Mouse (Mus musculus) limb, embryonic 11.5 days (tissue): ENCODE results near the gene Psmc6. TPM values are rescaled to one million over a fixed set of nuclear protein-coding genes. Genes with fewer than 3 reads are reported as not detected.

Experiments
- ATAC-seq: fragments of 200-750 bp; cut with Nextera tagmentation; 2 replicates; pipeline ENCODE4 v1.8.0; 2017; ENCODE audit warnings: low read depth; ENCODE audit not compliant: insufficient number of reproducible peaks, low FRiP score, low TSS enrichment
- DNase-seq: peaks from one replicate; pipeline ENCODE4 v3.0.0-alpha.2; 2015; ENCODE audit warnings: low spot score
- H3K27ac ChIP-seq: fragments of 300-500 bp; sonication (generic); replicated peaks from 2 replicates; pipeline ENCODE4 v1.5.1; 2014; ENCODE audit warnings: low read depth, mild to moderate bottlenecking, low read length
- H3K27me3 ChIP-seq: fragments of 300-500 bp; sonication (generic); 2 replicates; pipeline ENCODE4 v1.6.1; 2014; ENCODE audit warnings: mild to moderate bottlenecking, low read length, mixed read lengths; ENCODE audit not compliant: control insufficient read depth, insufficient read depth
- H3K36me3 ChIP-seq: fragments of 300-500 bp; sonication (generic); 2 replicates; pipeline ENCODE4 v1.6.1; 2014; ENCODE audit warnings: mild to moderate bottlenecking, low read length, moderate library complexity, mixed read lengths; ENCODE audit not compliant: control insufficient read depth, insufficient read depth
- H3K4me1 ChIP-seq: fragments of 300-500 bp; sonication (generic); 2 replicates; pipeline ENCODE4 v1.6.1; 2014; ENCODE audit warnings: low read length, mixed read lengths; ENCODE audit not compliant: control insufficient read depth, insufficient read depth
- H3K4me2 ChIP-seq: fragments of 300-500 bp; sonication (generic); 2 replicates; pipeline ENCODE4 v1.6.1; 2014; ENCODE audit warnings: low read depth, mild to moderate bottlenecking, moderate library complexity; ENCODE audit not compliant: severe bottlenecking
- H3K4me3 ChIP-seq: fragments of 300-500 bp; sonication (generic); 2 replicates; pipeline ENCODE4 v1.5.1; 2014; ENCODE audit warnings: low read depth, low read length
- H3K9ac ChIP-seq: fragments of 300-500 bp; sonication (generic); 2 replicates; pipeline ENCODE4 v1.6.1; 2014; ENCODE audit warnings: mild to moderate bottlenecking, low read length
- H3K9me3 ChIP-seq: fragments of 300-500 bp; sonication (generic); 2 replicates; pipeline ENCODE4 v1.6.1; 2016; ENCODE audit warnings: low read length; ENCODE audit not compliant: control insufficient read depth
- WGBS: fragments of 180-500 bp; shearing (Covaris S2); extraction: QIAGEN DNeasy Blood & Tissue Kit; methylation state at CpG from one replicate; pipeline ENCODE4 v1.1.7; 2014; 5-methylcytosine and 5-hydroxymethylcytosine counted together
- polyA plus RNA-seq: library from polyadenylated mRNA; unstranded; fragments of >200 nt; fragmentation: Nextera tagmentation; extraction: Ambion mirVana; gene quantifications from 2 replicates; pipeline ENCODE4 v1.2.1, GENCODE M21; 2014

Gene Psmc6
- polyA plus RNA-seq, 1 experiment from 2014 or later = 237 TPM

DNA sequence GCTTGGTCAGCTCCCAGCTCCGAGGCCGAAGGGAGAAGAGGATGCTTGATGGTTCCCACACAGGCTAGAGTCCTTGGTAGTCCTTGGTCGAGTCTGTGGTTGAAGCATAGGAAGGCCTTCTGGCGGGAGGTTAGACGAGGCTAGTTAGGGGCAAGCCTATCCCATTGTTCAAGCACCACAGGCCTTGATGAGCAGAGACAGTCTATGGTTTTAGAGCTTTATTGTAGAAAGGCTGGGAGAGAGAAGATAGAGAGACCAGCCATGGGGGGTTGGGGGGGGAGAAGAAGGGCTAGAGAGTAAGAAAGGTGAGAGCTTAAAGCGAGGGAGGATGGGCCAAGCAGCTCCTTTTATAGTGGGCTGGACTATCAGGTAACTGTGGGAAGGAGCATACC, 35.6 kb downstream of the Psmc6 start:
- Histone ChIP-seq H3K4me3 (no peak overlapping the region), H3K27ac (no peak overlapping the region), H3K36me3 (peaks cover 8% of the 10 kb centered on the region), H3K4me2 (no peak overlapping the region), H3K9ac (no peak overlapping the region), H3K4me1 (no peaks in the 10 kb centered on the region), H3K9me3 (no peaks in the 10 kb centered on the region), H3K27me3 (no peaks in the 10 kb centered on the region)
- DNase-seq (no peak), ATAC-seq (no peak)
- 90% methylated on average over 6 of the region's 6 CpGs for WGBS

DNA sequence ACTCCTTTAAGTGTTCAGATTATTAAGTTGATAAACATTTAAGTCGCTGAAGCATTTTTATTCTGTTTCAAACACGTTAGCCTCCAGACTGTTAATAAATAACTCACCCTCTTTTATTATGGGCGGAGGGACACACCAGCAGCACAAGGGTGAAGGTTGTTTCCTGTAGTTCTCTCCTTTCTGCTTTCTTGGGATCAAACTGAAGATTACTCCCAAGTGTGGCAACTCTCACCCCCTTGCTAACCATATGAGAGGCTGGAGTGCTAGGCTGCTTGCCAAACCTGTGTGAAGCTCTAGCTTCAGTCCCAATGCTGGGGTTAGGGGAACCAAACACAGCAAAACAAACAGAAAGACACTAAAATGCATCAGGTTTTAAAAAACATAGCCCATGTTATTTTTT, 49.2 kb downstream of the Psmc6 start:
- no peaks in the 10 kb centered on the region for H3K27me3 ChIP-seq
- WGBS = 79% methylated on average over 3 of the region's 3 CpGs
- DNase-seq (no peak), ATAC-seq (no peak)
- H3K27ac ChIP-seq = no peak overlapping the region
- no peaks in the 10 kb centered on the region for H3K4me1 ChIP-seq
- no peak overlapping the region for H3K4me3 ChIP-seq
- no peaks in the 10 kb centered on the region; the same call in 1 of the 2 replicates for H3K36me3 ChIP-seq
- no peaks in the 10 kb centered on the region for H3K9me3 ChIP-seq
- no peak overlapping the region for H3K9ac ChIP-seq
- no peak overlapping the region for H3K4me2 ChIP-seq

DNA sequence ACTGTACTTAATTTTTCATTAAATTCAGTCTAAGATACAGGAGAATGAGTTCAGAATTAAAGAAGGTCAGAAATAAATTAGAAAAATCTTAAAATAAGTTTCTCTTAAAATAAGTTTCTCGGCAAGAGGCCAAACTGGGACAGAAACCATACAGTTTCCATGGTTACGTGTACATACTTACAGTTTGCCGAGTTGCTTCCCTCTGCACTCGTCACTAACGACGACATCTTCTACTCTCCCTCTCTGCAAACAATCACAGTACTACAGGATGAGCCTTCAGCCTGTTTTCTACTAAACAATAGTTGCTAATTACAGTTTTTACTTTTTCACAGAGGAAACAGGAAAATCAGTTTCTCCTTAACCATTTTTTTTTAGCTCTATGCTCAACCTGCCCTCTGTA, 51.2 kb downstream of the Psmc6 start:
- Histone ChIP-seq H3K4me1 (no peaks in the 10 kb centered on the region), H3K9me3 (no peaks in the 10 kb centered on the region), H3K36me3 (no peaks in the 10 kb centered on the region; the same call in 1 of the 2 replicates), H3K4me3 (no peak overlapping the region), H3K27me3 (no peaks in the 10 kb centered on the region), H3K4me2 (no peak overlapping the region), H3K27ac (no peak overlapping the region), H3K9ac (no peak overlapping the region)
- WGBS = 91% methylated on average over 6 of the region's 6 CpGs
- ATAC-seq = no peak
- no peak for DNase-seq

DNA sequence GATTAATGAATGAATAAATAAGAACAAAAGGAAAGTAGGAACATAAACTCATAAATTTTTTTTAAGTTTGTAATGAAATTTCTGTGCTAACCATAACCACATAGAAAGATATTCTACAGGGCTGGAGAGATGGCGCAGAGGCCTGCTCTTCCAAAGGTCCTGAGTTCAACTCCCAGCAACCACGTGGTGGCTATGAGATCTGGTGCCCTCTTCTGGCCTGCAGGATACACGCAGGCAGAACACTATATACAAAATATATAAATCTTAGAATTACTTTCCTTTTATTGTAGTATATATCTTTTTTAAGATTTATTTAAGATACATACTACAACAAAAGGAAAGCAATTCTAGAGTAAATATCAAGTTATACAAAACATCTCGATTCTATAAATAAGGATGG, 53.3 kb downstream of the Psmc6 start:
- Histone ChIP-seq H3K4me2 (no peak overlapping the region), H3K9ac (no peak overlapping the region), H3K36me3 (no peaks in the 10 kb centered on the region; the same call in 1 of the 2 replicates), H3K27ac (no peak overlapping the region), H3K4me3 (no peak overlapping the region), H3K27me3 (no peaks in the 10 kb centered on the region), H3K4me1 (peaks cover 7% of the 10 kb centered on the region; the same call in 1 of the 2 replicates), H3K9me3 (no peaks in the 10 kb centered on the region)
- DNase-seq (no peak), ATAC-seq (no peak)
- WGBS = 80% methylated on average over 4 of the region's 4 CpGs

DNA sequence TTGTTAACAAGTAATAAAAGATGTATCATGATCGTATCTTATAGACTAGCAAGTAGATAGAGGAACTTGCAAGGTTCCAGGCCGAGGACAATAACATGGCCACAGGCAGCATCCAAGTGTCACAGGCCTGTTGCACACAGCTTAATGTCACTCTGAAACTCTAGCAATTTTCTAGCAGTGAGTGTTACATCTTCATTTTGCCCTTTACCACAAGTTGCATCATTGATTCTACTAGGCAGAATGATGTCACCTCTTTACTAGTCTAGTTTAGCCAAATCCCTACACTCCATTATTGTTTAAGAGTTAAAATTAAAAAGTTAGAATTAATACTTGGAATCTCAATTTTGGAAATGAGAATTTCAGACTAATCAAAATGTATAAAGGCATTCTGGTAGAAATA, 56.0 kb downstream of the Psmc6 start:
- DNase-seq (no peak), ATAC-seq (no peak)
- whole genome bisulfite sequencing = 93% methylated on average over 2 of the region's 2 CpGs
- Histone ChIP-seq H3K9ac (no peak overlapping the region), H3K27me3 (no peaks in the 10 kb centered on the region), H3K36me3 (no peaks in the 10 kb centered on the region; the same call in 1 of the 2 replicates), H3K4me1 (peaks cover 7% of the 10 kb centered on the region; the same call in 1 of the 2 replicates), H3K27ac (no peak overlapping the region), H3K9me3 (no peaks in the 10 kb centered on the region), H3K4me3 (no peak overlapping the region), H3K4me2 (no peak overlapping the region)

DNA sequence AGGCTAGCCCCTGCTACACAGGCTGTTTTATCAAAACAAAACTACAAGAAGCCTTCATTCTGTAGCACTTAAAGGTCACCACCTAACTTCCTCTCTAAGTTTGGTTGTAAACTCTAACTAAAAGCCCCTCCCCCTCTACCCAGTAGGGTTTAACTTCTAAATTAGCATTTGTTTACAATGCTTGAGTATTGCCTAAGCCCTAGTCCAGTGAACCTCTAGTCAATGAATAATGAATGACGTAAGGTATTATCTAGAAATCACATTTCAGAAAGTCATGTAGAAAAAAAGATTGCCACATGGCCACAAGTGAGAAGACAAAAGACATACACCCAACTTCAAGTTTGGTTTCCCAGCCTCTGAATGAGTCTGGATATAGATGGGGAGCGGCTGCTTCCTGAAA, 57.9 kb downstream of the Psmc6 start:
- H3K9ac ChIP-seq = no peak overlapping the region
- WGBS = 23% methylated on average over 2 of the region's 2 CpGs
- no peaks in the 10 kb centered on the region for H3K27me3 ChIP-seq
- DNase-seq = no peak
- ATAC-seq = no peak
- H3K27ac ChIP-seq = no peak overlapping the region
- H3K4me3 ChIP-seq = peak overlapping the region; percentile 85; the same call in 1 of the 2 replicates
- peak overlapping the region; percentile 73 for H3K4me2 ChIP-seq
- no peaks in the 10 kb centered on the region for H3K36me3 ChIP-seq
- H3K9me3 ChIP-seq = no peaks in the 10 kb centered on the region
- H3K4me1 ChIP-seq = peaks cover 7% of the 10 kb centered on the region; the same call in 1 of the 2 replicates

DNA sequence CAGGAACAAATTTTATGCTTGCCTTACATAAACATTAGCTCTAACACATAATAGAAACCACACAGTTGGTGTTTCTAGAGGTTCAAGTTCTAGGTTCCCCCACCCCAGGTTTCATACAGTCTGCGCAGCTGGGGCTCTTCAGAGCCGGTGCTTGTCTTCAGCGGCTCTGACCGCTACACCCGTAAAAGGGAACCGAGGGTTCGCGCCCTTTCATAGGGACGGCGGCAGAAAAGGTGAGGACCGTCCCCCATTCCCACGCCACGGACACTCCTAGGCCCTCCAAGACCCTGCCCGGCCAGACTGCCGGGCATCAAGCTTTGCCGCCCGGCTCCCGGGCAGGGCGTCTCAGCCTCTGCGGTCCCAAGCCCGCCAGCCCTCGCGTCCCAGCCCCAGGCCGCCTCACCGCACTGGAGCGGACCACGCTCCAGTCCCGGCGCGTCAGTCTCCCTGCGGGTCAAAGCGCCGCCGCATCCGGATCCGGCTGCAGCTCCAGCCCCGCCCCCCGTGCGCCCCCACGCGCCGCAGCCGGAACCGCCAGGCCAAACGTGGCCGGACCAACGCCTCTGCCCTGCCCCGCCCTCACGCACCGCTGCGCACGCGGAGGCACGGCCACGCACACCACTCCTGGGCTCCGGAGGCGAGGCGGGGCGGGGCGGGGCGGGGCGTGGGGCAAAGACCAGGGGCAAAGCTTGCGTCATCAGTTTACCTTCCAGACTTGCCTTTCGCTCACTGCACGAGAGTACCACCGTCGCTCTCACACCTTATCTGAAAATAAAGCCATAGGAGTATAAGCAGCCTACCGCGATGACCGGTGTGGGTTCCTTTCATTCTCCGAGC, 59.0 kb downstream of the Psmc6 start:
- Histone ChIP-seq H3K4me3 (peak overlapping the region; percentile 85), H3K27ac (peak overlapping the region; percentile 76), H3K9me3 (no peaks in the 10 kb centered on the region), H3K36me3 (no peaks in the 10 kb centered on the region), H3K27me3 (no peaks in the 10 kb centered on the region), H3K4me1 (peaks cover 7% of the 10 kb centered on the region; the same call in 1 of the 2 replicates), H3K4me2 (peak overlapping the region; percentile 73), H3K9ac (peak overlapping the region; percentile 85)
- peak; percentile 92 for DNase-seq
- WGBS = under 1% methylated on average over 71 of the region's 71 CpGs
- ATAC-seq = peak; percentile 97

DNA sequence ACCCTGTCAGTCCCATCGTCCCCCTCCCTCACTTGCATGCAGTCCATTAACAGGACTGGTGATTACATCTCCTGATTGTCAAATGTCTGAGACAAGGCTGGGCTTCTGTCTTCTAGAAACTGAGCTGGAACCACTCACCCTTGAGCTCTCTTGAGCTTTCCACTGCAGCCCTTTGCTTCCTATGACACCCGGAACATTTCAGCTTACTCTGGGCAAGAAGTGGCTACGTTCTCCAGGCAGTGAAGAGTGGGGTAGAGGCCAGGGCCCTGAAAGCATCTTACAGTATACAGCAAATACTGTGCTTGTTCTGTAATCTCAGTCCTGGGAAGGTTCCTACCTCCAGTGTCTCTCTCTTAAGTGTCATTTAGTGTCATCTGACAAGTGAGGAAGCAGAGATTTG, 59.6 kb downstream of the Psmc6 start:
- ATAC-seq (no peak), DNase-seq (no peak)
- peak overlapping the region; percentile 85 for H3K4me3 ChIP-seq
- H3K36me3 ChIP-seq = no peaks in the 10 kb centered on the region
- H3K27ac ChIP-seq = no peak overlapping the region
- no peaks in the 10 kb centered on the region for H3K27me3 ChIP-seq
- peak overlapping the region; percentile 85 for H3K9ac ChIP-seq
- H3K4me2 ChIP-seq = peak overlapping the region; percentile 73
- H3K9me3 ChIP-seq = no peaks in the 10 kb centered on the region
- WGBS = 29% methylated on average over 3 of the region's 3 CpGs
- peaks cover 7% of the 10 kb centered on the region; the same call in 1 of the 2 replicates for H3K4me1 ChIP-seq
